Mouse (Mus musculus): ENCODE data around the gene Eif4ebp2. TPM values are rescaled to one million over a fixed set of nuclear protein-coding genes. Genes with fewer than 3 reads are reported as not detected.

Gene Eif4ebp2
- total and polyA plus RNA-seq, 2 experiments from 2014 or later: 18.6 to 49.1 TPM

- H3K27me3 ChIP-seq (ENCODE audit: insufficient read depth, low read length): no peaks in the 10 kb centered on the region
- H3K4me2 ChIP-seq (ENCODE audit: low read depth): no peak overlapping the region
- H3K4me3 ChIP-seq (ENCODE audit: low read depth, low read length): no peak overlapping the region
- no peaks in the 10 kb centered on the region for H3K9me3 ChIP-seq (ENCODE audit: low read length)
- H3K27ac ChIP-seq (ENCODE audit: low read depth, low read length): no peak overlapping the region
- H3K9ac ChIP-seq: no peak overlapping the region
- 22% methylated on average over 12 of the region's 13 CpGs for WGBS
- H3K4me1 ChIP-seq (ENCODE audit: insufficient read depth): no peaks in the 10 kb centered on the region
- peak; percentile 94 for TF ChIP-seq CTCF (IDR thresholded peaks at IDR 0.05; ENCODE audit: low read depth)
- DNase-seq (peak; percentile 89), ATAC-seq (peak; percentile 94)
- no peaks in the 10 kb centered on the region for H3K36me3 ChIP-seq (ENCODE audit: insufficient read depth)
Measured at GRCm38 (mm10) chr10:61399156-61399734, 53.2 kb downstream of the Eif4ebp2 start.

- TF ChIP-seq CTCF (IDR thresholded peaks at IDR 0.05; ENCODE audit: low read depth): no peak
- no peak for DNase-seq
- Histone ChIP-seq H3K9me3 (ENCODE audit: low read length) (no peaks in the 10 kb centered on the region), H3K27ac (ENCODE audit: low read depth, low read length) (no peak overlapping the region), H3K9ac (no peak overlapping the region), H3K4me3 (ENCODE audit: low read depth, low read length) (no peak overlapping the region), H3K4me2 (ENCODE audit: low read depth) (no peak overlapping the region), H3K4me1 (ENCODE audit: insufficient read depth) (no peaks in the 10 kb centered on the region), H3K27me3 (ENCODE audit: insufficient read depth, low read length) (no peaks in the 10 kb centered on the region), H3K36me3 (ENCODE audit: insufficient read depth) (no peaks in the 10 kb centered on the region)
- ATAC-seq: no peak
- 62% methylated on average over 3 of the region's 3 CpGs for WGBS
Measured at GRCm38 (mm10) chr10:61398125-61398524, 54.3 kb downstream of the Eif4ebp2 start.

- Histone ChIP-seq H3K4me2 (ENCODE audit: low read depth) (no peak overlapping the region), H3K4me1 (ENCODE audit: insufficient read depth) (no peaks in the 10 kb centered on the region), H3K4me3 (ENCODE audit: low read depth, low read length) (no peak overlapping the region), H3K36me3 (ENCODE audit: insufficient read depth) (no peaks in the 10 kb centered on the region), H3K27ac (ENCODE audit: low read depth, low read length) (no peak overlapping the region), H3K27me3 (ENCODE audit: insufficient read depth, low read length) (no peaks in the 10 kb centered on the region), H3K9me3 (ENCODE audit: low read length) (no peaks in the 10 kb centered on the region), H3K9ac (no peak overlapping the region)
- WGBS: 13% methylated on average over 9 of the region's 9 CpGs
- no peak for TF ChIP-seq CTCF (IDR thresholded peaks at IDR 0.05; ENCODE audit: low read depth)
- DNase-seq: no peak
- ATAC-seq: no peak
Measured at GRCm38 (mm10) chr10:61394476-61395136, 57.9 kb downstream of the Eif4ebp2 start.

GRCm38 (mm10) chr10:61392584-61392983, 59.9 kb downstream of the Eif4ebp2 start:
- no peak overlapping the region for H3K27ac ChIP-seq (ENCODE audit: low read depth, low read length)
- no peak overlapping the region for H3K4me2 ChIP-seq (ENCODE audit: low read depth)
- H3K9ac ChIP-seq: no peak overlapping the region
- H3K4me1 ChIP-seq (ENCODE audit: insufficient read depth): no peaks in the 10 kb centered on the region
- no peak for DNase-seq
- H3K27me3 ChIP-seq (ENCODE audit: insufficient read depth, low read length): no peaks in the 10 kb centered on the region
- no peak for ATAC-seq
- no peaks in the 10 kb centered on the region for H3K36me3 ChIP-seq (ENCODE audit: insufficient read depth)
- no peak overlapping the region for H3K4me3 ChIP-seq (ENCODE audit: low read depth, low read length)
- no peak for TF ChIP-seq CTCF (IDR thresholded peaks at IDR 0.05; ENCODE audit: low read depth)
- WGBS: 64% methylated on average over 4 of the region's 4 CpGs
- no peaks in the 10 kb centered on the region for H3K9me3 ChIP-seq (ENCODE audit: low read length)

GRCm38 (mm10) chr10:61390148-61390547, 62.3 kb downstream of the Eif4ebp2 start:
- Histone ChIP-seq H3K9ac (no peak overlapping the region), H3K4me1 (ENCODE audit: insufficient read depth) (no peaks in the 10 kb centered on the region), H3K4me2 (ENCODE audit: low read depth) (no peak overlapping the region), H3K27me3 (ENCODE audit: insufficient read depth, low read length) (no peaks in the 10 kb centered on the region), H3K27ac (ENCODE audit: low read depth, low read length) (no peak overlapping the region), H3K9me3 (ENCODE audit: low read length) (no peaks in the 10 kb centered on the region), H3K4me3 (ENCODE audit: low read depth, low read length) (no peak overlapping the region), H3K36me3 (ENCODE audit: insufficient read depth) (no peaks in the 10 kb centered on the region)
- ATAC-seq (no peak), DNase-seq (no peak)
- WGBS: 68% methylated on average over 2 of the region's 2 CpGs
- no peak for TF ChIP-seq CTCF (IDR thresholded peaks at IDR 0.05; ENCODE audit: low read depth)

- H3K9me3 ChIP-seq (ENCODE audit: low read length): no peaks in the 10 kb centered on the region
- 31% methylated on average over 5 of the region's 5 CpGs for whole genome bisulfite sequencing
- peaks cover 4% of the 10 kb centered on the region; the same call in 1 of the 2 replicates for H3K4me1 ChIP-seq (ENCODE audit: insufficient read depth)
- no peaks in the 10 kb centered on the region for H3K36me3 ChIP-seq (ENCODE audit: insufficient read depth)
- no peak for TF ChIP-seq CTCF (IDR thresholded peaks at IDR 0.05; ENCODE audit: low read depth)
- no peak overlapping the region for H3K27ac ChIP-seq (ENCODE audit: low read depth, low read length)
- H3K4me2 ChIP-seq (ENCODE audit: low read depth): no peak overlapping the region
- DNase-seq (no peak), ATAC-seq (no peak)
- no peaks in the 10 kb centered on the region for H3K27me3 ChIP-seq (ENCODE audit: insufficient read depth, low read length)
- H3K9ac ChIP-seq: no peak overlapping the region
- H3K4me3 ChIP-seq (ENCODE audit: low read depth, low read length): no peak overlapping the region
Measured at GRCm38 (mm10) chr10:61389020-61389419, 63.4 kb downstream of the Eif4ebp2 start.

GRCm38 (mm10) chr10:61386284-61386683, 66.2 kb downstream of the Eif4ebp2 start:
- no peak overlapping the region for H3K4me3 ChIP-seq (ENCODE audit: low read depth, low read length)
- no peaks in the 10 kb centered on the region for H3K27me3 ChIP-seq (ENCODE audit: insufficient read depth, low read length)
- no peak overlapping the region for H3K9ac ChIP-seq
- no peak overlapping the region for H3K4me2 ChIP-seq (ENCODE audit: low read depth)
- no peaks in the 10 kb centered on the region for H3K9me3 ChIP-seq (ENCODE audit: low read length)
- H3K4me1 ChIP-seq (ENCODE audit: insufficient read depth): peaks cover 9% of the 10 kb centered on the region; the same call in 1 of the 2 replicates
- TF ChIP-seq CTCF (IDR thresholded peaks at IDR 0.05; ENCODE audit: low read depth): no peak
- DNase-seq: no peak
- H3K36me3 ChIP-seq (ENCODE audit: insufficient read depth): no peaks in the 10 kb centered on the region
- 81% methylated on average over 6 of the region's 6 CpGs for WGBS
- no peak overlapping the region for H3K27ac ChIP-seq (ENCODE audit: low read depth, low read length)
- ATAC-seq: no peak

Measured in forebrain, postnatal 0 days (tissue).